Mouse (Mus musculus) neutrophil, adult 83 days (primary cell): ENCODE measurements around the gene A730015C16Rik. TPM values are rescaled to one million over a fixed set of nuclear protein-coding genes. Genes with fewer than 3 reads are reported as not detected.

Experiments used
- total RNA-seq, 2 experiments: library from RNA; stranded (reverse); gene quantifications; one replicate each; pipeline ENCODE4 v1.2.4; 2023

Gene A730015C16Rik
- not detected for total RNA-seq

GRCm38 (mm10) chr4:108848505-108848848, at the start of gene A730015C16Rik:
TSS of gene A730015C16Rik (minus strand) at chr4:108848619.

GRCm38 (mm10) chr4:108878963-108879822, 30.8 kb upstream of the A730015C16Rik start, which contains the start of gene Rab3b:
TSS of gene Rab3b (plus strand) at chr4:108879063.

GRCm38 (mm10) chr4:108847715-108848504, 509 bp downstream of the A730015C16Rik start, which contains the start of gene Kti12:
TSS of gene Kti12 (plus strand) at chr4:108847785.

GRCm38 (mm10) chr4:108834115-108834970, 14.1 kb downstream of the A730015C16Rik start, which contains the start of gene Txndc12:
TSS of gene Txndc12 (plus strand) at chr4:108834601.

GRCm38 (mm10) chr4:108832916-108833827, 15.2 kb downstream of the A730015C16Rik start, which contains the start of gene Btf3l4:
TSS of gene Btf3l4 (minus strand) at chr4:108833614.

Other genes with a start within 250 kb of the A730015C16Rik start
- gene Cc2d1b, start 228.7 kb downstream of the A730015C16Rik start, total RNA-seq = 10 to 100 TPM; 39.7 to 40.9 TPM
- gene 3110021N24Rik, start 129.0 kb downstream of the A730015C16Rik start, total RNA-seq = not detected
- gene Zfyve9, start 67.8 kb downstream of the A730015C16Rik start, total RNA-seq = 10 to 100 TPM in 1 of 2 experiments, 1 to 10 TPM in 1; 8.1 to 10.5 TPM
- 10 to 100 TPM; 32.0 to 32.2 TPM for gene Btf3l4, start 15.0 kb downstream of the A730015C16Rik start, total RNA-seq
- 10 to 100 TPM; 28.2 to 33.3 TPM for gene Txndc12, start 14.0 kb downstream of the A730015C16Rik start, total RNA-seq
- gene Kti12, start 834 bp downstream of the A730015C16Rik start, total RNA-seq = 10 to 100 TPM; 11.5 to 11.9 TPM
- gene Rab3b, start 30.4 kb upstream of the A730015C16Rik start, total RNA-seq = not detected
- gene Nrd1, start 152.0 kb upstream of the A730015C16Rik start, total RNA-seq = 100 to 1,000 TPM; 168 to 170 TPM